Mouse (Mus musculus) thymus, postnatal 36 days (tissue): ENCODE measurements around the gene Olfr65.
A peak's percentile ranks its signal among the peaks of the same experiment; 100 is the strongest.

Experiments
- DNase-seq, 2 experiments: peaks; one replicate each; pipeline ENCODE4 v3.0.0; 2022; ENCODE audit warnings: mixed read lengths in 2 of 2

The Olfr65 gene

GRCm38 (mm10) chr7:103903187-103903586 is at the start of gene Olfr65:
Gene Olfr65, plus strand, starts transcription at chr7:103903487.
- DNase-seq, result no peak

- no peak for DNase-seq
Measured at GRCm38 (mm10) chr7:103854669-103855068, 48.6 kb upstream of the Olfr65 start.

- DNase-seq, result no peak
Measured at GRCm38 (mm10) chr7:103859076-103859475, 44.2 kb upstream of the Olfr65 start.

GRCm38 (mm10) chr7:103860855-103861254 is 42.4 kb upstream of the Olfr65 start:
- no peak for DNase-seq

GRCm38 (mm10) chr7:103861531-103861930 is 41.8 kb upstream of the Olfr65 start:
- no peak for DNase-seq

- DNase-seq, result no peak
Measured at GRCm38 (mm10) chr7:103865716-103866115, 37.6 kb upstream of the Olfr65 start.

- DNase-seq, result no peak
Measured at GRCm38 (mm10) chr7:103870667-103871066, 32.6 kb upstream of the Olfr65 start.

- no peak for DNase-seq
Measured at GRCm38 (mm10) chr7:103873064-103873463, 30.2 kb upstream of the Olfr65 start.

GRCm38 (mm10) chr7:103874451-103874850 is 28.8 kb upstream of the Olfr65 start:
- no peak for DNase-seq

- DNase-seq, result no peak
Measured at GRCm38 (mm10) chr7:103877093-103877492, 26.2 kb upstream of the Olfr65 start.

GRCm38 (mm10) chr7:103886152-103886551 is 17.1 kb upstream of the Olfr65 start, which contains the start of gene Olfr66:
Gene Olfr66, minus strand, starts transcription at chr7:103886252.
- no peak for DNase-seq

- DNase-seq, result no peak
Measured at GRCm38 (mm10) chr7:103894385-103894784, 8.9 kb upstream of the Olfr65 start, which contains the start of gene Olfr64. Gene Olfr64, minus strand, starts transcription at chr7:103894485.

GRCm38 (mm10) chr7:103910047-103910446 is 6.8 kb downstream of the Olfr65 start:
- no peak for DNase-seq

GRCm38 (mm10) chr7:103912969-103913511 is 9.8 kb downstream of the Olfr65 start:
- no peak for DNase-seq

- no peak for DNase-seq
Measured at GRCm38 (mm10) chr7:103915338-103915737, 12.1 kb downstream of the Olfr65 start.

- DNase-seq, result no peak
Measured at GRCm38 (mm10) chr7:103928525-103928924, 25.2 kb downstream of the Olfr65 start, which contains the start of gene Olfr631. Gene Olfr631, plus strand, starts transcription at chr7:103928825.

- DNase-seq, result no peak
Measured at GRCm38 (mm10) chr7:103934264-103934663, 31.0 kb downstream of the Olfr65 start, which contains the start of gene Olfr632. Gene Olfr632, plus strand, starts transcription at chr7:103934347.

GRCm38 (mm10) chr7:103942730-103943129 is 39.4 kb downstream of the Olfr65 start:
- peak; percentile 8 to 20 for DNase-seq

GRCm38 (mm10) chr7:103944137-103944536 is 40.9 kb downstream of the Olfr65 start, which contains the start of gene Olfr633:
Gene Olfr633, plus strand, starts transcription at chr7:103944437.
- DNase-seq, result no peak
